ENCODE assay signal across 7 mouse cellular contexts in genomic region chr13:18717185-18717584, GRCm38 (mm10). TPM values are rescaled to one million over a fixed set of nuclear protein-coding genes. Genes with fewer than 3 reads are reported as not detected.
DNase-seq lines count a peak whose midpoint lies in the region; ATAC-seq and TF ChIP-seq lines count a peak whose summit lies in the region.

Gene Vps41 (plus strand): TSS chr13:18717286.

- WGBS in embryonic facial prominence, embryonic 10.5 days = under 1% methylated on average over 21 of the region's 21 CpGs
- WGBS in intestine, postnatal 0 days = under 1% methylated on average over 21 of the region's 21 CpGs
- WGBS in midbrain, embryonic 12.5 days = under 1% methylated on average over 21 of the region's 21 CpGs
- under 1% methylated on average over 21 of the region's 21 CpGs for WGBS in small intestine, adult 2 months

- no peaks in the 10 kb centered on the region for H3K27me3 ChIP-seq in embryonic facial prominence, embryonic 10.5 days (replicated peaks; ENCODE audit: low read depth, poor library complexity, severe bottlenecking)
- no peaks in the 10 kb centered on the region for H3K27me3 ChIP-seq in intestine, postnatal 0 days (replicated peaks; ENCODE audit: control insufficient read depth, insufficient read depth, low read length)
- no peaks in the 10 kb centered on the region for H3K27me3 ChIP-seq in midbrain, embryonic 12.5 days
- H3K27me3 ChIP-seq in small intestine, adult 2 months (ENCODE audit: control insufficient read depth, insufficient read depth, low read length) = no peaks in the 10 kb centered on the region

- TF ChIP-seq POLR2A in small intestine, adult 2 months (IDR thresholded peaks at IDR 0.05; ENCODE audit: low read depth, low read length) = peak; percentile 75; the same call in 1 of the 2 replicates

- no peaks in the 10 kb centered on the region for H3K9me3 ChIP-seq in embryonic facial prominence, embryonic 10.5 days
- no peaks in the 10 kb centered on the region for H3K9me3 ChIP-seq in intestine, postnatal 0 days (ENCODE audit: control insufficient read depth)
- H3K9me3 ChIP-seq in midbrain, embryonic 12.5 days = no peaks in the 10 kb centered on the region

- peak within 1 kb of the TSS; percentile 86 for H3K9ac ChIP-seq in intestine, postnatal 0 days (ENCODE audit: low read depth, low read length)
- H3K9ac ChIP-seq in midbrain, embryonic 12.5 days (replicated peaks) = peak within 1 kb of the TSS; percentile 77

- no peaks in the 10 kb centered on the region for H3K36me3 ChIP-seq in embryonic facial prominence, embryonic 10.5 days (replicated peaks)
- H3K36me3 ChIP-seq in intestine, postnatal 0 days (ENCODE audit: control insufficient read depth, insufficient read depth) = no peaks in the 10 kb centered on the region
- H3K36me3 ChIP-seq in midbrain, embryonic 12.5 days = no peaks in the 10 kb centered on the region
- H3K36me3 ChIP-seq in small intestine, adult 2 months (ENCODE audit: control insufficient read depth, insufficient read depth, low read length) = no peaks in the 10 kb centered on the region

- peak within 1 kb of the TSS; percentile 73 for H3K4me2 ChIP-seq in intestine, postnatal 0 days (replicated peaks; ENCODE audit: low read depth)
- H3K4me2 ChIP-seq in midbrain, embryonic 12.5 days (replicated peaks) = peak within 1 kb of the TSS; percentile 52

- TF ChIP-seq CTCF in intestine, postnatal 0 days (IDR thresholded peaks at IDR 0.05; ENCODE audit: low read depth) = no peak
- TF ChIP-seq CTCF in small intestine, adult 2 months (IDR thresholded peaks at IDR 0.05; ENCODE audit: extremely low read depth, insufficient read length, insufficient replicate concordance, low read depth, low read length) = no peak

- intact Hi-C loops in left cerebral cortex, postnatal 4 days (cut with DNase I) = no loop called here

- peak within 1 kb of the TSS; percentile 88 for H3K27ac ChIP-seq in embryonic facial prominence, embryonic 10.5 days (replicated peaks)
- H3K27ac ChIP-seq in intestine, postnatal 0 days (ENCODE audit: low read depth, low read length) = peak within 1 kb of the TSS; percentile 54; the same call in 1 of the 2 replicates
- 0 out of 2 replicates have a peak within 1 kb of the TSS, but pooled peaks have one; percentile 39 for H3K27ac ChIP-seq in midbrain, embryonic 12.5 days (replicated peaks)
- no peak within 1 kb of the TSS for H3K27ac ChIP-seq in small intestine, adult 2 months (ENCODE audit: insufficient read depth, low read depth, low read length)

- peak within 1 kb of the TSS; percentile 83 for H3K4me3 ChIP-seq in embryonic facial prominence, embryonic 10.5 days
- peak within 1 kb of the TSS; percentile 92 for H3K4me3 ChIP-seq in intestine, postnatal 0 days (ENCODE audit: low read depth, low read length)
- H3K4me3 ChIP-seq in midbrain, embryonic 12.5 days = peak within 1 kb of the TSS; percentile 87
- H3K4me3 ChIP-seq in small intestine, adult 2 months (ENCODE audit: low read depth, low read length) = peak within 1 kb of the TSS; percentile 71

- peaks cover 4% of the 10 kb centered on the region for H3K4me1 ChIP-seq in embryonic facial prominence, embryonic 10.5 days
- H3K4me1 ChIP-seq in intestine, postnatal 0 days (replicated peaks; ENCODE audit: control insufficient read depth, insufficient read depth, low read length) = 0 out of 2 replicates have a peak, but pooled peaks cover 3% of the 10 kb centered on the region
- H3K4me1 ChIP-seq in midbrain, embryonic 12.5 days = peaks cover 4% of the 10 kb centered on the region
- peaks cover 2% of the 10 kb centered on the region; the same call in 1 of the 2 replicates for H3K4me1 ChIP-seq in small intestine, adult 2 months (ENCODE audit: control insufficient read depth, insufficient read depth, insufficient read length, low read length)

- peak; percentile 81 for DNase-seq in adrenal gland, postnatal 10 days
- DNase-seq in embryonic facial prominence, embryonic 10.5 days (ENCODE audit: low spot score) = peak; percentile 81
- DNase-seq in gonadal fat pad, adult 2 months (ENCODE audit: low read depth) = peak; percentile 44
- DNase-seq in left cerebral cortex, postnatal 4 days = peak; percentile 73

- ATAC-seq in intestine, postnatal 0 days = peak; percentile 98
- ATAC-seq in midbrain, embryonic 12.5 days (ENCODE audit: low FRiP score, low read depth) = peak; percentile 99

RNA-seq across cellular contexts. Expression of gene Vps41, which starts in this region (rescaled TPM):
- 10 to 100 TPM; 54.6 to 65.0 TPM for total RNA-seq in adrenal gland, postnatal 10 days (2021)
- polyA plus RNA-seq in embryonic facial prominence, embryonic 10.5 days (2016; fragmentation: Nextera tagmentation; extraction: Ambion mirVana) = 61.9 and 64.0 TPM in 2 replicates
- polyA plus RNA-seq in gonadal fat pad, adult 2 months (2012; rRNA removed) = 24.5 and 29.7 TPM in 2 replicates
- polyA plus RNA-seq in intestine, postnatal 0 days (2015; fragmentation: Nextera tagmentation; extraction: Ambion mirVana) = 45.5 and 51.3 TPM in 2 replicates
- 100 to 1,000 TPM; 119 to 124 TPM for total RNA-seq in left cerebral cortex, postnatal 4 days (2021)
- 107 and 108 TPM in 2 replicates for polyA plus RNA-seq in midbrain, embryonic 12.5 days (2016; fragmentation: Nextera tagmentation; extraction: Ambion mirVana)
- polyA plus RNA-seq in small intestine, adult 2 months (2012; rRNA removed) = 4.4 and 10.3 TPM in 2 replicates
